Mouse (Mus musculus) forebrain, embryonic 14.5 days (tissue): ENCODE data around the gene Pgm1. TPM values are rescaled to one million over a fixed set of nuclear protein-coding genes. Genes with fewer than 3 reads are reported as not detected.
A peak's percentile ranks its signal among the peaks of the same experiment; 100 is the strongest.

ENCODE experiments used
- ATAC-seq: fragments of 200-750 bp; cut with Nextera tagmentation; 2 replicates; pipeline ENCODE4 v1.8.0; 2017; ENCODE audit warnings: mild to moderate bottlenecking, moderate library complexity
- DNase-seq: peaks from one replicate; pipeline ENCODE4 v3.0.0-alpha.2; 2015; ENCODE audit warnings: low spot score
- H3K27ac ChIP-seq: fragments of 300-500 bp; sonication (generic); 2 replicates; pipeline ENCODE4 v1.5.1; 2014; ENCODE audit warnings: low read depth, mild to moderate bottlenecking, control low read depth, low read length, moderate library complexity
- H3K27me3 ChIP-seq: fragments of 300-500 bp; sonication (generic); replicated peaks from 2 replicates; pipeline ENCODE4 v1.6.1; 2014; ENCODE audit warnings: low read length, control low read depth, mixed read lengths; ENCODE audit not compliant: control insufficient read depth, insufficient read depth
- H3K36me3 ChIP-seq: fragments of 300-500 bp; sonication (generic); 2 replicates; pipeline ENCODE4 v1.6.1; 2014; ENCODE audit warnings: low read length, control low read depth; ENCODE audit not compliant: control insufficient read depth, insufficient read depth
- H3K4me1 ChIP-seq: fragments of 300-500 bp; sonication (generic); 2 replicates; pipeline ENCODE4 v1.6.1; 2014; ENCODE audit warnings: antibody characterized with exemption, low read length, control low read depth; ENCODE audit not compliant: control insufficient read depth, insufficient read depth
- H3K4me2 ChIP-seq: fragments of 300-500 bp; sonication (generic); 2 replicates; pipeline ENCODE4 v1.6.1; 2014; ENCODE audit warnings: mild to moderate bottlenecking, control low read depth, low read length
- H3K4me3 ChIP-seq: fragments of 300-500 bp; sonication (generic); 2 replicates; pipeline ENCODE4 v1.5.1; 2014; ENCODE audit warnings: low read depth, low read length, control low read depth
- H3K9ac ChIP-seq: fragments of 300-500 bp; sonication (generic); 2 replicates; pipeline ENCODE4 v1.6.1; 2014; ENCODE audit warnings: mild to moderate bottlenecking, low read length, control low read depth, moderate library complexity
- H3K9me3 ChIP-seq: fragments of 300-500 bp; sonication (generic); replicated peaks from 2 replicates; pipeline ENCODE4 v1.6.1; 2016; ENCODE audit warnings: low read length, control low read depth, mixed read lengths; ENCODE audit not compliant: control insufficient read depth
- WGBS: fragments of 180-500 bp; shearing (Covaris S2); extraction: QIAGEN DNeasy Blood & Tissue Kit; methylation state at CpG from one replicate; pipeline ENCODE4 v1.1.7; 2014; 5-methylcytosine and 5-hydroxymethylcytosine counted together
- polyA plus RNA-seq: library from polyadenylated mRNA; unstranded; fragments of >200 nt; fragmentation: Nextera tagmentation; extraction: Ambion mirVana; gene quantifications from 2 replicates; pipeline ENCODE4 v1.2.1, GENCODE M21; 2014

The Pgm1 gene
- polyA plus RNA-seq, 1 experiment from 2014 or later = 46.2 TPM

DNA sequence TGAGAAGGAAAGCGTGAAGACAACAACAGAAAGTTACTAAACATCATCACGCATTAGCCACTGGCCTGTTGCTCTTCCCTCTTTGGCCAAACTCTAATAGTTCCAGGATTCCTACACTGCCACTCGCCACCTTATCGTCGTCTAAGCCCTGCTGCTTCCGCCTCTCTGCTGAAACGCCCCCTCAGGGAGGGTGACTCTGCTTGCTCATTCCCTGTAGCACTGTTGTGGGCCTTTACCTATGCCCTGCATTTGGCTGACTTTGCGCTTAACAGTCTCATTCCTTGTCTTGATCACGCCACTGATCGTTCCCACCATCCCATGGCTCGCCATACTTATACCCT, 2.0 kb downstream of the Pgm1 start:
- Histone ChIP-seq H3K4me1 (peaks cover 9% of the 10 kb centered on the region), H3K27me3 (no peaks in the 10 kb centered on the region), H3K9me3 (no peaks in the 10 kb centered on the region), H3K36me3 (no peaks in the 10 kb centered on the region), H3K27ac (no peak overlapping the region), H3K4me2 (no peak overlapping the region), H3K9ac (no peak overlapping the region), H3K4me3 (no peak overlapping the region)
- 68% methylated on average over 11 of the region's 11 CpGs for WGBS
- DNase-seq (no peak), ATAC-seq (no peak)

DNA sequence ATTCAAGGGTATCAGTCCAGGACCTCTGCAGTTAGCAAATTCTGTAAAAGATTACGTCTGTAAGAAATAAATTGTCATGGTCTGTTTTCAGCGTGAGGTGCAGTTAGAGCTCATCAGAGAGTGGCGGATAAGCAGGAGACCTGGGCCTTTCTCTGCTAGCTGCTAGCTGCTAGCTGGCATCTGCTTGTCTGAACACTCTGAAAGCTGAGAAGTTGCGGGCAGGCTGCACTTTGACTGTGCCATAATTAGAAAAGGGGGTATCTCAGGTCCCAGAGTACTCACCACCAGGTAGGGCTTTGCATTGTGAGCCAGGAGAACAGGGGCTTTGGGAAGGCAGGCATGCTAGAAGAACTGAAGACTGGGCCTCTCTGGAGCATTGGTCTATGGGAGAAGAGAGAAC, 2.6 kb downstream of the Pgm1 start:
- Histone ChIP-seq H3K9me3 (no peaks in the 10 kb centered on the region), H3K9ac (no peak overlapping the region), H3K36me3 (no peaks in the 10 kb centered on the region), H3K4me1 (peaks cover 9% of the 10 kb centered on the region), H3K27me3 (no peaks in the 10 kb centered on the region), H3K4me3 (no peak overlapping the region), H3K27ac (no peak overlapping the region), H3K4me2 (no peak overlapping the region)
- ATAC-seq = no peak
- DNase-seq = no peak
- WGBS = 94% methylated on average over 4 of the region's 4 CpGs

DNA sequence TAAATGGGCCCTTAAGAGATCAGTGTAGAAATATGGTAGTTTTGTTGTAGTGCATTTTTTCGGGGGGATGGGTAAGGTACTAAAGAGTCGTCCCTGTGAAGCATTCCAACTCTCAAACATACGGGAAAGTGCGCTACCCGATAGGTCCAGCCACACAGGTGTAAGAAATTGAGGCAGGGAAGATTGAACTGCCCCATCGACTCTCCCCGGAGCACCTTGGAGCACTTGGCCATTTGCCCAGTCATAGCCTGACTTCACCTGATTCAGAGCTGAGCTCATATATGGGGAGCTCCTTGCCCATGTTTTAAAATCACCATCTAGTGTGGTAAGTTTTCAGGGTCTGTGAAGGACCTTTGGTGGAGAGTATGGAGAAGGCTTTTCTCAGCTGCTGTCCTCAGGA, 5.6 kb downstream of the Pgm1 start:
- Histone ChIP-seq H3K27ac (no peak overlapping the region), H3K4me1 (peaks cover 11% of the 10 kb centered on the region), H3K27me3 (no peaks in the 10 kb centered on the region), H3K36me3 (no peaks in the 10 kb centered on the region), H3K9me3 (no peaks in the 10 kb centered on the region), H3K4me2 (no peak overlapping the region), H3K4me3 (no peak overlapping the region), H3K9ac (no peak overlapping the region)
- 92% methylated on average over 7 of the region's 7 CpGs for WGBS
- no peak for DNase-seq
- ATAC-seq = no peak

DNA sequence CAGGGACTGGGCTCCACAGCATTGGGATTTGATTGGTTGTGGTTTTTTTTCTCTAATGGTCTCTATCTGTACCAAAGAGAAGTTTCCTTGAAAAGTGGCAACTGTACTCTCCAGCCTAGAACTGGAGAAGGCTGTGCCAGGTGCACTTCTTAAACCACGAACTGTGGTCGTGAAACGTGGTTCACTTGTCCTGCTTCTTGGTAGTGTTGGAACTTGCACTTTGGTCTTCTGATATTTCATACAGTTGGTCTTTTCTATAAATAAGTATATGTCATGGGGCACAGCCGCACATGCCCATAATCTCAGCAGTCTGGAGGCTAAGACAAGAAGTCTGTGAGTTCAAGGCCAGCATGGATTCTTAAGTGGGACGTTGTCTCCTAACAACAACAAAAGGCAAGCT, 7.1 kb downstream of the Pgm1 start:
- no peaks in the 10 kb centered on the region for H3K9me3 ChIP-seq
- ATAC-seq = no peak
- H3K9ac ChIP-seq = no peak overlapping the region
- no peaks in the 10 kb centered on the region for H3K27me3 ChIP-seq
- DNase-seq = no peak
- H3K27ac ChIP-seq = no peak overlapping the region
- H3K36me3 ChIP-seq = no peaks in the 10 kb centered on the region
- no peak overlapping the region for H3K4me3 ChIP-seq
- H3K4me2 ChIP-seq = no peak overlapping the region
- WGBS = 96% methylated on average over 5 of the region's 5 CpGs
- 0 out of 2 replicates have a peak, but pooled peaks cover 2% of the 10 kb centered on the region for H3K4me1 ChIP-seq

DNA sequence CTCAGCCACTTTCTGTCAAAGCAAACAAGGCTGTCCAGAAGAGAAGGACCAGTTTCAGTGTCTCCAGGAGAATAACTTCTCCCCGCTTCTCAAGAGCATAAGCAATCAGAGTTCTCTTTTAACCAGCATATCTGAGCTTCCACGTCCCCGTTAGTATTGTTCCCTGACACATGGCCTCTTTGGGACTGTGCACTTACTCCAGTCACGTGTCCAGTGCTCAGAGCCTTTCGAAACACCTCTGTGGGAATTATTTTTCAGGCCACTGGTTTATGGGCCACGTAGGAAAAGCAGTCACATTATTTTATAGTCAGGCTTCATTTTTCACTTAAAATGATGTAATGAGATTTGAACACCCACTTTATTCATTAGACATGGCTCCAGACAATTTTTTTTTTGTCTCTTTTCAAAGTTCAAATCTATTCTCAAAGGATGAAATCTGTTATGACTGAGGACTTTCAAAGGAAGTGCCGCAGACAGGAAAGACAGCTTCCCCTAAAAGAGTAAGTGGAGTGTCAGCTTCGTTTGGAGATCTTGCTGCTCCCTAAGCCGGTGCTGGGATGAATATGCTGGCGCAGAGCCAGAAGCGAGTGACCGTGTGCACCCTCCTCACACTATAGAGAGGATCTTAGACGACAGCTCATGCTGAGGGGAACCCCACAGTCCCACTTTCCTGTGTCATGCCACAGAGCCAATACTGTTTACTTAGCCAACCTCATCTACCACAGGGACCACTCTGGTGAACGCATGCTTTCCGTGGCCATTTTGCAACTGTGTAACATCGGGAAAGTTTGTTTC, 10.7 kb downstream of the Pgm1 start:
- Histone ChIP-seq H3K4me2 (no peak overlapping the region), H3K9me3 (no peaks in the 10 kb centered on the region), H3K27me3 (no peaks in the 10 kb centered on the region), H3K27ac (no peak overlapping the region), H3K9ac (no peak overlapping the region), H3K4me1 (0 out of 2 replicates have a peak, but pooled peaks cover 2% of the 10 kb centered on the region), H3K4me3 (no peak overlapping the region), H3K36me3 (no peaks in the 10 kb centered on the region)
- DNase-seq (peak; percentile 33), ATAC-seq (no peak)
- WGBS = 49% methylated on average over 16 of the region's 16 CpGs

DNA sequence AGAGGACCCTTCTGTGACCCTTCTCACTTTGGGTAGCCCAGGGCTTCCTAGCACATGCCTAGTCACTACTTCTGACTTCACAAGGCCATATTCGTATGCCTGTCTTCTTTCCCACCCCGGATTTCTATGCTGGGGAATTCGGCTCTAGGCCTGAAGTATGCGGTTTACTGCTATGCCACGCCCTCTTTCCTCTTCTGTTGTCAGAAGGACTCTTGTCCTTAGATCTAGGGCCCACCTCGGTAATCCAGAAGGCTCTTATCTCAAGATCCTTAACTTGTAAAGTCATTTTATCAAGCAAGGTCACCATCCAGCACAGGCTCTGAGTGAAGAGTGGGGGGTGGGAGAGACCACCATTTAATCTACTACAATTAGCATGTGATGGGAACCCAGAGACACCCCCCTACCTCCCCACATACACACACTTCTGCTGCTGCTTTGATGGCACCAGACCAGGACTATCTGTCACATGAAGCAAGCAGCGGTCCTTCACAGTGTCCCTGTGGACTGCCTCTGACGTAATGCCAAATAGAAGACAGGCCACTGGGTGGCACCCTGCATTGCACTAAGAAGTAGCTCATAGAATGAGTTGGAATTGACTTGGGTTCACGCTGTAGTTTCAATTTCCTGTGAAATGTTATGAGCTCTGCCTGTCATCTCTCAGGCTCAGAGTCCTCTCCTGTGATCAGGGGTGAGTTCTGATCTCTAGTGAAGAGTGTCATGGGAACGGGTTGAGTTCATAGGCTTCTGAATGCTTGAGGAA, 12.6 kb downstream of the Pgm1 start:
- Histone ChIP-seq H3K9ac (no peak overlapping the region), H3K4me1 (0 out of 2 replicates have a peak, but pooled peaks cover 2% of the 10 kb centered on the region), H3K36me3 (no peaks in the 10 kb centered on the region), H3K4me2 (no peak overlapping the region), H3K27ac (no peak overlapping the region), H3K4me3 (no peak overlapping the region), H3K9me3 (no peaks in the 10 kb centered on the region), H3K27me3 (no peaks in the 10 kb centered on the region)
- no peak for ATAC-seq
- peak; percentile 18 for DNase-seq
- WGBS = 83% methylated on average over 10 of the region's 10 CpGs

DNA sequence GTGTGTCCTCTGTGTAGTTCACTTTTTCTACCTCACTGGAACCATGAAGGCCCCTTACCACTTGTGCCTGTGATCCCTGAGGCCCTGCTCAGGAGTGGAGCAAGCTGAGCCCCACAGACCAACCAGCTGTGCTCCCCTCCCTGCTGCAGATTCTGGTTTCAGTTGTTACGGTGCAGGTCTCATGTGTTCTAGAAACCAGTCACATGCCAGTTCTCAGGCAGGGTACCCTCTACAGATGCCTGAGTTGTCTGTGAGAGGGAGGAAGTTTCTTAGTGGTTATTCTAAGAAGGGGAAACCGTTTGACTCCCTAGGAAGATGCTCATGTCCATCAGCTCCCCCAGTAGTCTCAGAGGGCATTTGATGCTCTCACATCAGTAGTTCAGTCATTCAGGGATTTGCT, 15.4 kb downstream of the Pgm1 start:
- H3K27me3 ChIP-seq = no peaks in the 10 kb centered on the region
- WGBS = 81% methylated on average over 2 of the region's 2 CpGs
- no peaks in the 10 kb centered on the region for H3K36me3 ChIP-seq
- H3K27ac ChIP-seq = no peak overlapping the region
- no peak overlapping the region for H3K4me3 ChIP-seq
- no peak for DNase-seq
- no peak overlapping the region for H3K9ac ChIP-seq
- H3K4me1 ChIP-seq = 0 out of 2 replicates have a peak, but pooled peaks cover under 1% of the 10 kb centered on the region
- no peak for ATAC-seq
- no peaks in the 10 kb centered on the region for H3K9me3 ChIP-seq
- H3K4me2 ChIP-seq = no peak overlapping the region

DNA sequence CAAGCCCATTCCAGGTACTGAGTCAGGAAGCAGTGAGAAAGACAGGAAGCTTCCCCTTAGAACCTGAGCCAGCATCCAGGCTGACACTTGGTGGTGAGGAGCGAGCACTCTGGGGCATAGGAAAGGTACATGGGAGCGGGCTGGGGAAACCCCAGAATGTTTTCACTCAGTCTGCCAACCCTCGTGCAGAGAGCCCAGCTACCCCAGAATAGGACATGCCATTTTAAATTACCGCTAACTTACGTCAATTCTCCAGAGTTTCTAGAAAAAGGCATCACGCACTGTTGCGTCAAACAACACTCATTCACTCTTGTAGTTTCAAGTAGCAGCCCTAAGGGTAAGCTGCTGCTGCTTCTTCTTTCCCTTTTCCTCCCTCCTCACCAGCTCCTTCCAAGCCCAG, 15.8 kb downstream of the Pgm1 start:
- Histone ChIP-seq H3K4me2 (no peak overlapping the region), H3K9me3 (no peaks in the 10 kb centered on the region), H3K4me1 (no peaks in the 10 kb centered on the region), H3K4me3 (no peak overlapping the region), H3K9ac (no peak overlapping the region), H3K27ac (no peak overlapping the region), H3K36me3 (no peaks in the 10 kb centered on the region), H3K27me3 (no peaks in the 10 kb centered on the region)
- WGBS = 91% methylated on average over 7 of the region's 7 CpGs
- ATAC-seq (no peak), DNase-seq (no peak)

DNA sequence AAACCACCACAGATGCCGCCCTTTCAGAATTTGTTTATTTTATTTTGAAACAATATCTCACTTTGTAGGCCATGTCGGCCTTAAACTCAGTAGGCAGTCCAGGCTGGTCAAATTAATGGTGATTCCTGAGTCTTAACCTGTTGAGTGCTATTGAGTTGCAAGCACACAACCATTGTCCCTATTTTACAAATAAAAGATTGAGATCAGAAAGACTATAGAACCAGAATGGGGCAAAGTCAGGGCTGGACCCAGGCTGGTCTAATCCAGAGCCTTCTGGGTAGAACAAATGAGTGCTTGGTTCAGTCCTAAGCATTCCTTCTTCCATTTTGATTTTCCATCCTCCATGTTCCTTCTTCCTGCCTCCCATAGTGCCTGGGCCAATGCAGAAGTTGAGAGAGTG, 17.3 kb downstream of the Pgm1 start:
- H3K9me3 ChIP-seq = no peaks in the 10 kb centered on the region
- no peaks in the 10 kb centered on the region for H3K27me3 ChIP-seq
- ATAC-seq (no peak), DNase-seq (no peak)
- 86% methylated on average over 2 of the region's 2 CpGs for WGBS
- no peak overlapping the region for H3K4me3 ChIP-seq
- no peak overlapping the region for H3K4me2 ChIP-seq
- H3K4me1 ChIP-seq = no peaks in the 10 kb centered on the region
- H3K9ac ChIP-seq = no peak overlapping the region
- no peak overlapping the region for H3K27ac ChIP-seq
- no peaks in the 10 kb centered on the region for H3K36me3 ChIP-seq
